ENCODE assay signal across 8 mouse cellular contexts in the genomic region with DNA sequence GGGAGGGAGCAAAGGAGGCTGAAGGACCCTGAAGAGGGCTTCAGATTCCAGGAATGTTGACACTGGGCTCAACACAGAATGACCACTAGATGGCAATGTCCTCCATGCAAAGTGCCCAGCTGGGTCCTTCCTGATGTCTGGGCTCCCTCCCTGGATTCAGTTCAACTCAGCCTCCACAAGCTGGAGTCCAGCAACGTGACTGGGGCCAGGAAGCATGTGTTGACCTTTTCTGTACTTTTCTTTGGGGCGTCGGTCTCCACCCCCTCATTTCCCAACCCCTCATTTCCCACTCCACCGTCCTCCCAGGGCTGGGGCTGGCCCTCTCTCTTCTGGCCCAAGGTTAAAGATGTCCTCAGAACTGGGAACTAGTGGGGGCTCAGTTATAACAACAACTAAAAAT. TPM values are rescaled to one million over a fixed set of nuclear protein-coding genes. Genes with fewer than 3 reads are reported as not detected.
DNase-seq lines count a peak whose midpoint lies in the region; ATAC-seq and TF ChIP-seq lines count a peak whose summit lies in the region.

No protein-coding gene starts in this region.

- H3K4me1 ChIP-seq in hindbrain, postnatal 0 days (ENCODE audit: insufficient read depth, low read length): no peaks in the 10 kb centered on the region

- peak; percentile 98 for TF ChIP-seq CTCF in hindbrain, postnatal 0 days (IDR thresholded peaks at IDR 0.05; ENCODE audit: low read depth)

- H3K9me3 ChIP-seq in hindbrain, postnatal 0 days (ENCODE audit: low read length): no peaks in the 10 kb centered on the region

- 5% methylated on average over 4 of the region's 4 CpGs for WGBS in hindbrain, postnatal 0 days

- no peaks in the 10 kb centered on the region for H3K36me3 ChIP-seq in hindbrain, postnatal 0 days (ENCODE audit: insufficient read depth, low read length)

- no peak overlapping the region for H3K4me2 ChIP-seq in hindbrain, postnatal 0 days (ENCODE audit: low read depth, low read length)

- peak; percentile 85 for ATAC-seq in hindbrain, postnatal 0 days
- ATAC-seq in monocyte, adult 5-6 weeks (replicated peaks; ENCODE audit: insufficient number of reproducible peaks, low FRiP score, low TSS enrichment, poor library complexity, severe bottlenecking): no peak; the same call in 1 of the 2 replicates

- H3K27ac ChIP-seq in hindbrain, postnatal 0 days: no peak overlapping the region

- no peak overlapping the region for H3K4me3 ChIP-seq in hindbrain, postnatal 0 days (ENCODE audit: low read length)

- no peaks in the 10 kb centered on the region for H3K27me3 ChIP-seq in hindbrain, postnatal 0 days (ENCODE audit: insufficient read depth, low read length)

- no peak overlapping the region for H3K9ac ChIP-seq in hindbrain, postnatal 0 days (replicated peaks; ENCODE audit: low read length)

- DNase-seq in adrenal gland, adult 18-20 months (ENCODE audit: low spot score in 2 of 2): peak; percentile 53 to 61
- DNase-seq in embryo, embryonic 10 days (ENCODE audit: low spot score): peak; percentile 95
- peak; percentile 69 to 77 for DNase-seq in gastrocnemius, adult 8-10 months (ENCODE audit: low spot score in 2 of 2)
- DNase-seq in hindbrain, postnatal 0 days (ENCODE audit: low spot score): peak; percentile 95
- peak; percentile 59 to 64 for DNase-seq in left cerebral cortex, adult 18-20 months (ENCODE audit: low spot score in 2 of 2)
- peak; percentile 94 for DNase-seq in lung, postnatal 36 days
- DNase-seq in right cerebral cortex, adult 18-20 months: peak; percentile 67

RNA-seq across cellular contexts. Expression of a gene that starts 43.2 kb away (rescaled TPM):
- 10 to 100 TPM; 18.9 to 26.5 TPM for total RNA-seq in adrenal gland, adult 18-20 months (2021)
- total RNA-seq in gastrocnemius, adult 8-10 months (2022): 10 to 100 TPM in 2 of 4 experiments, 1 to 10 TPM in 2; 9.4 to 11.9 (median 10.1) TPM
- 14.6 and 17.7 TPM in 2 replicates for total RNA-seq in hindbrain, postnatal 0 days (2014; rRNA removed)
- 30.9 and 35.6 TPM in 2 replicates for polyA plus RNA-seq in hindbrain, postnatal 0 days (2015; fragmentation: Nextera tagmentation; extraction: Ambion mirVana)
- total RNA-seq in left cerebral cortex, adult 18-20 months (2021): 10 to 100 TPM; 26.5 to 30.5 TPM
- 12.6 to 20.6 TPM (median 16.5 TPM) in 3 replicates for total RNA-seq in monocyte, adult 5-6 weeks (2017)

RNA-seq across cellular contexts. Expression of a gene that starts 53.2 kb away (rescaled TPM):
- 1 to 10 TPM in 1 of 2 experiments, not detected in 1; 1.1 TPM for total RNA-seq in adrenal gland, adult 18-20 months (2021)
- total RNA-seq in gastrocnemius, adult 8-10 months (2022): not detected
- total RNA-seq in hindbrain, postnatal 0 days (2014; rRNA removed): 0.11 TPM in 1 of 2 replicates, not detected in the other
- 0.11 and 0.20 TPM in 2 replicates for polyA plus RNA-seq in hindbrain, postnatal 0 days (2015; fragmentation: Nextera tagmentation; extraction: Ambion mirVana)
- total RNA-seq in left cerebral cortex, adult 18-20 months (2021): under 1 TPM in 1 of 2 experiments, not detected in 1; 0.33 TPM
- total RNA-seq in monocyte, adult 5-6 weeks (2017): not detected in 3 replicates
